Mouse (Mus musculus): Measurements from ENCODE around the gene A030003K21Rik.
"Not testable (repeated sequence)": the region's sequence is repeated elsewhere in the genome, so short reads cannot be mapped to it uniquely, and the experiment has no call there.

A030003K21Rik gene

DNA sequence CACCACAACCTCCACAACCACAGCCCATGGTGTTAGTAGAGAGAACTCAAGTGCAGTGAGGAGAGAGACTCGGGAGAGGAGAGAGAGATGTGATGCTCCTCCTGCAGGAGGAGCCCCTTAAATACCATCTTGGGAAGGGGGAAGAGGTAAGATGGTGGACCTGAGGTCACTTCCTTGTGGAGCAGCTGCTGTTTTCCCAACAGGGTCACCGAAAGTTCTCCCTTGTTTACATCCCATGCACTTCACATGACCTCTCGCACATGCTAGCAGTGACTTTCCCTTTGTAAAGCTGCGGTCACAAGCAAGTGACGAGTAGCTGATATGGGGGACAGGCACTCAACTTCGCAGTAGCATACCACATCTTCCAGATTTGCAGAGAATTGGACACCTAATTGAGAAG is at the start of gene A030003K21Rik:
A030003K21Rik (minus strand) TSS at position 94 of the 400 bp plus-strand sequence.
- DNase-seq (ENCODE audit: low spot score), result not testable (repeated sequence)

DNA sequence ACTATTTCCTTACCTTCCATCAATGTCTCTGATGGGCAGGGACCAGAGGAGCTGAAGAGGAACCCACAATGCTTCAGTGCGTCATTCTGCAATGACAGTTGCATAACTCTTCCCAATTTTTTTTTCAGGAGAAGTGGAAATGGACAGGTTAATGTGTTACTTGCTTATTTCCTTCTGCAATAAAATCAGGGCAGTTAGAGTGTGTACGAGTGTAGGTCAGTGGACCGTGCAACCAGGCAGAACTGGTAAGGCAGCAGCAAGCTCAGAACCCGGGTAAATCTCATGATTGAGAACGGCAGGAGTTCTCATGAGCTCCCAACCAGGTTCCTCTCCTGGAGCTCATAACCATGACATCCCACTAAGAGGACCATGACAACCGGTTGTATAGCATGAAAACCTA is 48.9 kb upstream of the A030003K21Rik start:
- DNase-seq (ENCODE audit: low spot score), result no peak

DNA sequence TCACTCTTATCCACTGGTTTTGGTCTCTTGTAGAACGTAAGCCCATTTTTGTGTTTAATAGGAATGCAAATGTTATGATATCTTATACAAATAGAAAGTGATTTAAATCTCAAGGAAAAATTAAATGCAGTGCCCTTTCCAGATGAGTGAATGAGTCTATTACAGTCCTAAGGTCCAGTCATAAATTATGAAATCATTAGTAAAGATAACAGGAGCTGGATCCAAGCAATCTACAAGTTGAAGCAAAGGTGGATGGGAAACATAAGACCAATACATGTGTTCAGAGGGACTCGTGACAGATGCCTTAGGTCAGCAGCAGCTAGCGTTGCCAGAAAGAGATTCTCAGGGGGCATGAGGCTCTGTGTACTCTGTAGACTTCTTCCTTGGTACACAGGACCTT is 48.4 kb upstream of the A030003K21Rik start:
- DNase-seq (ENCODE audit: low spot score), result no peak

DNA sequence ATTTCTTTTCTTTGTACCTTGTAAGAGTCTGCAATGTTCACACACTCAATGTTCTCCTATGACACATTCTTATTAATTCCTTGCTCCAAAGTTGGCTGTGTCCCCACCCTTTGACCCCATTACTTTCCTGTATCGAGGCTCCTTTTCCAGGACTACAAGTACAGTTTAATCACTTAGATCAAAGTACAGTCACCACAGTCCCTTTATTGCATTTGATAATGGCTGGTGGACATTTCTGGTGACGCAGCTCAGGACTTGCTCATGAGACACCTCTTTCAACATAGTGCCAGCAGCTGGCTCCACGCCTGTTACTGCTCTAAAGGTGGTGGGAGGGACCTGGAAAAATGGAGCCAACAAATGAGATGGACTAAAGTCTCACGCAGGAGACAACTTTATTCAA is 47.9 kb upstream of the A030003K21Rik start:
- no peak for DNase-seq (ENCODE audit: low spot score)

- no peak for DNase-seq (ENCODE audit: low spot score)
Observed at GRCm38 (mm10) chr1:82987530-82988198, 44.5 kb upstream of the A030003K21Rik start.

DNA sequence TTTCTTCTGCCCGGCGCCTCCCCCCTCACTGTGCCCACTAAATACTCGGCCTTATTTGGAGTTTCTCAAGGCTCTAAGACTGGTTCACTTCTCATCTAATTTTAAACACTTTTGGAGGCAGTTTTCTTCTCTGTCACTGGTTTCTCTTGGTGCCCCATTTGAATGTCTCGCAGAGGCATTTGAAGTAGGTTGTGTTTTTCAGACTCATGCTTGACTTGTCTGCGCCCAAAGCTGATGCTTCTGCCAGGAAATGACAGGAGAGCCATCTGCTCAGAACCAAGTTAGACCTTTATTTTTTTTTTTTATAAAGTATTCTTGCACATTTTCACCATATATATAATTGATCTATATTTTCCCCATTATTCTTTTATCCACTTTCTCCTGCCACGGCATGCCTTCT is 43.5 kb upstream of the A030003K21Rik start:
- DNase-seq (ENCODE audit: low spot score), result no peak

- no peak for DNase-seq (ENCODE audit: low spot score)
Observed at GRCm38 (mm10) chr1:82977840-82978239, 34.7 kb upstream of the A030003K21Rik start.

- DNase-seq (ENCODE audit: low spot score), result no peak
Observed at GRCm38 (mm10) chr1:82975750-82976149, 32.6 kb upstream of the A030003K21Rik start.

- DNase-seq (ENCODE audit: low spot score), result no peak
Observed at GRCm38 (mm10) chr1:82974342-82974741, 31.2 kb upstream of the A030003K21Rik start.

- DNase-seq (ENCODE audit: low spot score), result no peak
Observed at GRCm38 (mm10) chr1:82973901-82974300, 30.7 kb upstream of the A030003K21Rik start.

- DNase-seq (ENCODE audit: low spot score), result no peak
Observed at GRCm38 (mm10) chr1:82973244-82973643, 30.1 kb upstream of the A030003K21Rik start.

GRCm38 (mm10) chr1:82972046-82972445 is 28.9 kb upstream of the A030003K21Rik start:
- no peak for DNase-seq (ENCODE audit: low spot score)

- no peak for DNase-seq (ENCODE audit: low spot score)
Observed at GRCm38 (mm10) chr1:82966413-82966812, 23.2 kb upstream of the A030003K21Rik start.

DNA sequence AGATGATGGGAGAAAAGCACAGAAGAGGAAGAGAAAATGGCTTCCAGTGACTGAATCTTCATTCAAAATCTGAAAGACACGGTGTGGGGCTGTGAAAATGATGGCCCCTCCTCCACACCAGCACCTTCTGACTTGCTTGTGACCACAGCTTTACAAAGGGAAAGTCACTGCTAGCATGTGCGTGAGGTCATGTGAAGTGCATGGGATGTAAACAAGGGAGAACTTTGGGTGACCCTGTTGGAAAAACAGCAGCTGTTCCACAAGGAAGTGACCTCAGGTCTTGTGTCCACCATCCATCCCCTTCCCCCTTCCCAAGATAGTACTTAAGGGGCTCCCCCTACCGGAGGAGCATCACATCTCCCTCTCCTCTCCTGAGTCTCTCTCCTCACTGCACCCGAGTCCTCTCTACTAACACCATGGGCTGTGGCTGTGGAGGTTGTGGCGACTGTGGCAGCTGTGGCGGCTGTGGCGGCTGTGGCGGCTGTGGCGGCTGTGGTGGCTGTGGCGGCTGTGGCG is 16.7 kb upstream of the A030003K21Rik start, which contains the start of gene Gm47955:
Gm47955 (plus strand) TSS at position 417 of the 516 bp plus-strand sequence.
- no peak for DNase-seq (ENCODE audit: low spot score)

- DNase-seq (ENCODE audit: low spot score), result not testable (repeated sequence)
Observed at GRCm38 (mm10) chr1:82955913-82956312, 12.7 kb upstream of the A030003K21Rik start, which contains the start of gene Gm7544. Gm7544 (minus strand) TSS chr1:82956013.

GRCm38 (mm10) chr1:82948601-82949000 is 5.4 kb upstream of the A030003K21Rik start:
- no peak for DNase-seq (ENCODE audit: low spot score)

- DNase-seq (ENCODE audit: low spot score), result not testable (repeated sequence)
Observed at GRCm38 (mm10) chr1:82946029-82946428, 2.8 kb upstream of the A030003K21Rik start.

- not testable (repeated sequence) for DNase-seq (ENCODE audit: low spot score)
Observed at GRCm38 (mm10) chr1:82942505-82942904, 683 bp downstream of the A030003K21Rik start.

GRCm38 (mm10) chr1:82938666-82939065 is 4.5 kb downstream of the A030003K21Rik start:
- DNase-seq (ENCODE audit: low spot score), result no peak

- not testable (repeated sequence) for DNase-seq (ENCODE audit: low spot score)
Observed at GRCm38 (mm10) chr1:82931326-82931725, 11.9 kb downstream of the A030003K21Rik start, which contains the start of gene Gm6217. Gm6217 (minus strand) TSS chr1:82931399.

GRCm38 (mm10) chr1:82930558-82930957 is 12.6 kb downstream of the A030003K21Rik start:
- DNase-seq (ENCODE audit: low spot score), result not testable (repeated sequence)

DNA sequence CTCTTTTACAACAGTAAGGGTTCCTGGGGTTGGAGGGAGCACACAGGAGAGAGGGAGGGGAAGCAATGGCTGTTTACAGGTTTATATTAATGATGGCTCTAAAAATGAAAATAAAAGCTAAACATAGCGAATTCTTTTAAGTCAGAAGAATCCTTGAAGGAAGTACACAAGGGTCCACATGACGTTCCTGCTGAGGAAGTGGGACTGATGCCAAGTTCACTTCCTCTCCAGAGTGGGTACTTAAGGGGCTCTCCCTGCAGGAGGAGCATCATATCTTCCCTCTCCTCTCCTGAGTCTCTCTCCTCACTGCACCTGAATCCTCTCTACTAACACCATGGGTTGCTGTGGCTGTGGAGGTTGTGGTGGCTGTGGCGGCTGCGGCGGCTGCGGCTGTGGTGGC is 18.5 kb downstream of the A030003K21Rik start, which contains the start of gene A030014E15Rik:
A030014E15Rik (plus strand) TSS at position 268 of the 400 bp plus-strand sequence.
- no peak for DNase-seq (ENCODE audit: low spot score)

DNA sequence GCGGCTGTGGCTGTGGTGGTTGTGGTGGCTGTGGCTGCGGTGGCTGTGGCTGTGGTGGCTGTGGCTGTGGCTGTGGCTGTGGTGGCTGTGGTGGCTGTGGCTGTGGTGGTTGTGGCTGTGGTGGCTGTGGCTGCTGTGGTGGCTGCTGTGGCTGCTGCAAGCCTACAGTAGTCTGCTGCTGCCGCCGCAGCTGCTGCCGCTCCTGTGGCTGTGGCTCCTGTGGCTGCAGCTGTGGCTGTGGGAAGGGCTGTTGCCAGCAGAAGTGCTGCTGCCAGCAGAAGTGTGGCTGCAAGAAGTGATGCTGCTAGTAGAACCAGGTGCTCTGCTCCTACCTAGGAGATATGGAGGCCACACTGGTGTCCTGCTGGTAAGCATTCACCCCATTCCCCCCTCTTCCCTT is 29.8 kb downstream of the A030003K21Rik start:
- DNase-seq (ENCODE audit: low spot score), result not testable (repeated sequence)
